Mouse (Mus musculus): ENCODE measurements around the gene Erp29.

Gene Erp29

GRCm38 (mm10) chr5:121449976-121450375, 2.3 kb downstream of the Erp29 start:
- in situ Hi-C loops (cut with MboI) = no loop called here

GRCm38 (mm10) chr5:121448450-121448849, 3.9 kb downstream of the Erp29 start:
- in situ Hi-C loops (cut with MboI) = no loop called here

GRCm38 (mm10) chr5:121444870-121445269, 7.4 kb downstream of the Erp29 start:
- in situ Hi-C loops (cut with MboI) = loop anchor here (5.0 kb wide), 1 partner anchor 32 kb away; no protein-coding TSS in a partner anchor

- in situ Hi-C loops (cut with MboI) = loop anchor here (5.0 kb wide), 1 partner anchor 34 kb away; no protein-coding TSS in a partner anchor
These were observed 8.8 kb downstream of the Erp29 start for GRCm38 (mm10) chr5:121443548-121443947.

- in situ Hi-C loops (cut with MboI) = no loop called here
These were observed 13.6 kb downstream of the Erp29 start for GRCm38 (mm10) chr5:121438756-121439155.

- in situ Hi-C loops (cut with MboI) = no loop called here
These were observed 14.2 kb downstream of the Erp29 start for GRCm38 (mm10) chr5:121438131-121438530.

- in situ Hi-C loops (cut with MboI) = no loop called here
These were observed 23.4 kb downstream of the Erp29 start for GRCm38 (mm10) chr5:121428954-121429353.

- in situ Hi-C loops (cut with MboI) = no loop called here
These were observed 29.0 kb downstream of the Erp29 start for GRCm38 (mm10) chr5:121423297-121423696.

- in situ Hi-C loops (cut with MboI) = no loop called here
These were observed 29.5 kb downstream of the Erp29 start for GRCm38 (mm10) chr5:121422787-121423186.

- in situ Hi-C loops (cut with MboI) = no loop called here
These were observed 31.6 kb downstream of the Erp29 start for GRCm38 (mm10) chr5:121420721-121421120.

- in situ Hi-C loops (cut with MboI) = no loop called here
These were observed 41.3 kb downstream of the Erp29 start for GRCm38 (mm10) chr5:121410975-121411374.

- in situ Hi-C loops (cut with MboI) = no loop called here
These were observed 44.5 kb downstream of the Erp29 start for GRCm38 (mm10) chr5:121407856-121408255.

- in situ Hi-C loops (cut with MboI) = no loop called here
These were observed 51.5 kb downstream of the Erp29 start for GRCm38 (mm10) chr5:121400849-121401248.

GRCm38 (mm10) chr5:121400064-121400463, 52.2 kb downstream of the Erp29 start:
- in situ Hi-C loops (cut with MboI) = no loop called here

- in situ Hi-C loops (cut with MboI) = no loop called here
These were observed 52.8 kb downstream of the Erp29 start for GRCm38 (mm10) chr5:121399540-121399939.

GRCm38 (mm10) chr5:121398965-121399462, 53.3 kb downstream of the Erp29 start:
- in situ Hi-C loops (cut with MboI) = no loop called here

GRCm38 (mm10) chr5:121398146-121398964, 54.0 kb downstream of the Erp29 start:
- in situ Hi-C loops (cut with MboI) = no loop called here

GRCm38 (mm10) chr5:121397187-121398145, 54.8 kb downstream of the Erp29 start, which contains the start of gene Naa25:
Naa25 (plus strand) TSS chr5:121397936.
- in situ Hi-C loops (cut with MboI) = no loop called here

- in situ Hi-C loops (cut with MboI) = no loop called here
These were observed 56.7 kb downstream of the Erp29 start for GRCm38 (mm10) chr5:121395621-121396020.

GRCm38 (mm10) chr5:121393402-121393801, 58.9 kb downstream of the Erp29 start:
- in situ Hi-C loops (cut with MboI) = no loop called here

- in situ Hi-C loops (cut with MboI) = no loop called here
These were observed 59.5 kb downstream of the Erp29 start for GRCm38 (mm10) chr5:121392667-121393380.

- in situ Hi-C loops (cut with MboI) = no loop called here
These were observed 62.6 kb downstream of the Erp29 start for GRCm38 (mm10) chr5:121389691-121390090.
